Mouse (Mus musculus): ENCODE data around the gene Kctd4.

DNA sequence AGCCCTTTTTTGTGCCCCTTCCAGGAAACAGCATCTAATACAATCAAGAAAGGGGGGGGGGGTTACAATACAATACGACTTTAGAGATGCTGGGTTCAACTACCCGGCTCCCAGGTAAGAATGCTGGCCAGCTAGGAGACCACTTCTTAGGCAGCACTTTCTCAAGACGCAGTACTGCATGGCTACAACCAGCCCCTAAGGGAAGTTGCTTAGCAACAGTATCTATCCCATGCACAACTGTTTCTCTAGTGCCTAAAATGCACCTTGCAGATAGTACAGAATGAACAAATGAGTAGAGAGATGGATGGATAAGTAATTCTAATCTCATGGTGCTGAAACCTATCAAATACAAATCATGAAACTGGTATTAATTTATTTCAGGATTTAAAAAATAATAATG, 7.1 kb upstream of the Kctd4 start:
- no peak for TF ChIP-seq POLR2A (IDR thresholded peaks at IDR 0.05; ENCODE audit: low read depth, low read length)
- TF ChIP-seq CTCF (IDR thresholded peaks at IDR 0.05; ENCODE audit: extremely low read depth, insufficient read depth, insufficient read length, insufficient replicate concordance) = no peak
